Mouse (Mus musculus) left cerebral cortex, postnatal 4 days (tissue): ENCODE results near the gene Csf2rb2. TPM values are rescaled to one million over a fixed set of nuclear protein-coding genes. Genes with fewer than 3 reads are reported as not detected.

ENCODE experiments used
- microRNA-seq: library from miRNA; unstranded; fragments of <30 nt; microRNA quantifications from one replicate; pipeline ENCODE4 v1.2.0, GENCODE M21; 2022
- total RNA-seq, 2 experiments: library from RNA; stranded (reverse); gene quantifications; 2 replicates each; pipeline ENCODE4 v1.2.3; 2021

The Csf2rb2 gene
- total RNA-seq, 2 experiments from 2014 or later: 0.46 TPM

Small RNAs within 50 kb of the gene (microRNA-seq; reads per million reads assigned to microRNA genes)
- gene Mir7676-1: not detected
- gene Mir7676-2: not detected

Other genes starting within 250 kb of the Csf2rb2 start
- gene Cacng2, start 185.7 kb downstream of the Csf2rb2 start, total RNA-seq: 10 to 100 TPM; 36.0 to 36.7 TPM
- gene Ift27, start 131.6 kb downstream of the Csf2rb2 start, total RNA-seq: 10 to 100 TPM; 39.9 to 41.0 TPM
- under 1 TPM; 0.40 to 0.89 TPM for gene Pvalb, start 99.3 kb downstream of the Csf2rb2 start, total RNA-seq
- gene Ncf4, start 60.9 kb downstream of the Csf2rb2 start, total RNA-seq: 1 to 10 TPM in 1 of 2 experiments, under 1 TPM in 1; 0.81 to 1.5 TPM
- gene Csf2rb, start 20.0 kb upstream of the Csf2rb2 start, total RNA-seq: 1 to 10 TPM; 1.3 to 2.4 TPM
- not detected for gene Tex33, start 90.2 kb upstream of the Csf2rb2 start, total RNA-seq
- gene Tst, start 100.2 kb upstream of the Csf2rb2 start, total RNA-seq: 10 to 100 TPM; 29.2 to 30.4 TPM
- 10 to 100 TPM; 57.2 to 58.7 TPM for gene Mpst, start 100.7 kb upstream of the Csf2rb2 start, total RNA-seq
- gene Kctd17, start 122.8 kb upstream of the Csf2rb2 start, total RNA-seq: 100 to 1,000 TPM; 212 to 213 TPM
- not detected for gene Tmprss6, start 162.9 kb upstream of the Csf2rb2 start, total RNA-seq
- gene Il2rb, start 189.6 kb upstream of the Csf2rb2 start, total RNA-seq: under 1 TPM in 1 of 2 experiments, not detected in 1; 0.08 TPM
- 10 to 100 TPM; 12.2 to 13.4 TPM for gene C1qtnf6, start 225.7 kb upstream of the Csf2rb2 start, total RNA-seq
- gene Sstr3, start 239.0 kb upstream of the Csf2rb2 start, total RNA-seq: 1 to 10 TPM; 5.5 to 6.5 TPM